Mouse (Mus musculus) liver, embryonic 12.5 days (tissue): Measurements from ENCODE around the gene Kcnq1. TPM values are rescaled to one million over a fixed set of nuclear protein-coding genes. Genes with fewer than 3 reads are reported as not detected.
A peak's percentile ranks its signal among the peaks of the same experiment; 100 is the strongest.

Source experiments
- ATAC-seq: fragments of 200-750 bp; cut with Nextera tagmentation; 2 replicates; pipeline ENCODE4 v1.8.0; 2017; ENCODE audit warnings: moderate number of reproducible peaks, mild to moderate bottlenecking, moderate library complexity
- H3K27ac ChIP-seq: fragments of 300-500 bp; sonication (generic); 2 replicates; pipeline ENCODE4 v1.5.1; 2016; ENCODE audit warnings: mild to moderate bottlenecking
- H3K27me3 ChIP-seq: fragments of 300-500 bp; sonication (generic); replicated peaks from 2 replicates; pipeline ENCODE4 v1.6.1; 2016; ENCODE audit warnings: mild to moderate bottlenecking, moderate library complexity
- H3K36me3 ChIP-seq: fragments of 300-500 bp; sonication (generic); 2 replicates; pipeline ENCODE4 v1.6.1; 2016; ENCODE audit warnings: mild to moderate bottlenecking, moderate library complexity
- H3K4me1 ChIP-seq: fragments of 300-500 bp; sonication (generic); 2 replicates; pipeline ENCODE4 v1.6.1; 2016
- H3K4me2 ChIP-seq: fragments of 300-500 bp; sonication (generic); 2 replicates; pipeline ENCODE4 v1.6.1; 2016; ENCODE audit warnings: mild to moderate bottlenecking, moderate library complexity
- H3K4me3 ChIP-seq: fragments of 300-500 bp; sonication (generic); 2 replicates; pipeline ENCODE4 v1.5.1; 2016; ENCODE audit warnings: mild to moderate bottlenecking, moderate library complexity
- H3K9ac ChIP-seq: fragments of 300-500 bp; sonication (generic); 2 replicates; pipeline ENCODE4 v1.6.1; 2016; ENCODE audit warnings: mild to moderate bottlenecking, moderate library complexity
- H3K9me3 ChIP-seq: fragments of 300-500 bp; sonication (generic); replicated peaks from 2 replicates; pipeline ENCODE4 v1.6.1; 2016; ENCODE audit warnings: mild to moderate bottlenecking, moderate library complexity
- WGBS: fragments of 180-500 bp; shearing (Covaris S2); methylation state at CpG from one replicate; pipeline ENCODE4 v1.1.7; 2016; ENCODE audit not compliant: insufficient replicate concordance; 5-methylcytosine and 5-hydroxymethylcytosine counted together
- polyA plus RNA-seq: library from polyadenylated mRNA; unstranded; fragments of >200 nt; fragmentation: Nextera tagmentation; extraction: Ambion mirVana; gene quantifications from 2 replicates; pipeline ENCODE4 v1.2.1, GENCODE M21; 2016

The Kcnq1 gene
- polyA plus RNA-seq, 1 experiment from 2014 or later = 0.21 TPM

- H3K27ac ChIP-seq = no peak overlapping the region
- H3K9ac ChIP-seq = no peak overlapping the region
- H3K9me3 ChIP-seq = no peaks in the 10 kb centered on the region
- 0 out of 2 replicates have a peak, but pooled peaks cover 3% of the 10 kb centered on the region for H3K27me3 ChIP-seq
- no peak overlapping the region for H3K4me3 ChIP-seq
- no peaks in the 10 kb centered on the region for H3K4me1 ChIP-seq
- 61% methylated on average over 3 of the region's 3 CpGs for WGBS
- no peak overlapping the region for H3K4me2 ChIP-seq
- ATAC-seq = peak; percentile 48; the same call in 1 of the 2 replicates
- no peaks in the 10 kb centered on the region for H3K36me3 ChIP-seq
Measured at GRCm38 (mm10) chr7:143189965-143190722, 84.0 kb downstream of the Kcnq1 start.

DNA sequence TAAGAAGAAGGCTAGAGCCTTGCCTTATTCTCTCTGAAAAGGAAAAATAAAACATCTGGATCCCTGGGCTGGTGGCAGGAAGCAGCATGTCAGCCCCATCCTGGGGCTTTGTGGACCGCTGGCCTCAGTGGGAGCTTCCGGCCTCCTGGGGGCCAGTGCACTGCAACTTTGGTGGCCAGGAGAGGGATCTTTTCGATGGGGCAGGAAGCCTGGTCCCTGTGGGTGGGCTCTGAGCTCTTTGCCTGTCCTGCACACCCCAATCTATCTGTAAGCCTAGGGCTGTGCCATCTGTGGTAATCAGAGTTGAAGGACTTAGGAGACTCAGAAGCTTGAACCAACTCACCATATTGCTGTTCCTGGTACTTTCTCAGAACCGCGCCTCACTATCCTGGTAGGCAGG lies 84.7 kb downstream of the Kcnq1 start:
- Histone ChIP-seq H3K4me2 (no peak overlapping the region), H3K9me3 (no peaks in the 10 kb centered on the region), H3K36me3 (no peaks in the 10 kb centered on the region), H3K4me3 (no peak overlapping the region), H3K27ac (no peak overlapping the region), H3K4me1 (no peaks in the 10 kb centered on the region), H3K9ac (no peak overlapping the region), H3K27me3 (0 out of 2 replicates have a peak, but pooled peaks cover 3% of the 10 kb centered on the region)
- 77% methylated on average over 5 of the region's 5 CpGs for WGBS
- no peak for ATAC-seq

- H3K27me3 ChIP-seq = 0 out of 2 replicates have a peak, but pooled peaks cover 3% of the 10 kb centered on the region
- H3K4me1 ChIP-seq = no peaks in the 10 kb centered on the region
- H3K4me2 ChIP-seq = no peak overlapping the region
- 80% methylated on average over 7 of the region's 7 CpGs for WGBS
- ATAC-seq = no peak
- H3K9me3 ChIP-seq = no peaks in the 10 kb centered on the region
- no peak overlapping the region for H3K9ac ChIP-seq
- H3K27ac ChIP-seq = no peak overlapping the region
- H3K4me3 ChIP-seq = no peak overlapping the region
- H3K36me3 ChIP-seq = no peaks in the 10 kb centered on the region
Measured at GRCm38 (mm10) chr7:143192392-143192791, 86.2 kb downstream of the Kcnq1 start.

- Histone ChIP-seq H3K4me3 (no peak overlapping the region), H3K27me3 (0 out of 2 replicates have a peak, but pooled peaks cover 3% of the 10 kb centered on the region), H3K4me2 (no peak overlapping the region), H3K36me3 (no peaks in the 10 kb centered on the region), H3K27ac (no peak overlapping the region), H3K9ac (no peak overlapping the region), H3K4me1 (no peaks in the 10 kb centered on the region), H3K9me3 (no peaks in the 10 kb centered on the region)
- 76% methylated on average over 7 of the region's 7 CpGs for WGBS
- ATAC-seq = no peak
Measured at GRCm38 (mm10) chr7:143194064-143194463, 87.9 kb downstream of the Kcnq1 start.

GRCm38 (mm10) chr7:143197951-143198440 lies 91.8 kb downstream of the Kcnq1 start:
- H3K27me3 ChIP-seq = no peaks in the 10 kb centered on the region
- no peak overlapping the region for H3K27ac ChIP-seq
- no peak overlapping the region for H3K4me3 ChIP-seq
- 59% methylated on average over 15 of the region's 15 CpGs for WGBS
- no peak overlapping the region for H3K4me2 ChIP-seq
- no peak for ATAC-seq
- no peaks in the 10 kb centered on the region for H3K4me1 ChIP-seq
- H3K36me3 ChIP-seq = no peaks in the 10 kb centered on the region
- H3K9ac ChIP-seq = no peak overlapping the region
- no peaks in the 10 kb centered on the region for H3K9me3 ChIP-seq

- H3K27me3 ChIP-seq = no peaks in the 10 kb centered on the region
- no peaks in the 10 kb centered on the region for H3K4me1 ChIP-seq
- H3K4me3 ChIP-seq = no peak overlapping the region
- no peaks in the 10 kb centered on the region for H3K36me3 ChIP-seq
- H3K4me2 ChIP-seq = no peak overlapping the region
- WGBS = 48% methylated on average over 7 of the region's 7 CpGs
- ATAC-seq = no peak
- H3K9me3 ChIP-seq = no peaks in the 10 kb centered on the region
- H3K27ac ChIP-seq = no peak overlapping the region
- H3K9ac ChIP-seq = no peak overlapping the region
Measured at GRCm38 (mm10) chr7:143198443-143198842, 92.3 kb downstream of the Kcnq1 start.

- Histone ChIP-seq H3K4me1 (no peaks in the 10 kb centered on the region), H3K4me2 (no peak overlapping the region), H3K36me3 (no peaks in the 10 kb centered on the region), H3K27ac (no peak overlapping the region), H3K9ac (no peak overlapping the region), H3K9me3 (no peaks in the 10 kb centered on the region), H3K4me3 (no peak overlapping the region), H3K27me3 (no peaks in the 10 kb centered on the region)
- no peak for ATAC-seq
- WGBS = 58% methylated on average over 2 of the region's 2 CpGs
Measured at GRCm38 (mm10) chr7:143201255-143201654, 95.1 kb downstream of the Kcnq1 start.

GRCm38 (mm10) chr7:143203897-143204296 lies 97.7 kb downstream of the Kcnq1 start:
- Histone ChIP-seq H3K4me1 (no peaks in the 10 kb centered on the region), H3K9me3 (no peaks in the 10 kb centered on the region), H3K36me3 (no peaks in the 10 kb centered on the region), H3K4me2 (no peak overlapping the region), H3K27ac (no peak overlapping the region), H3K27me3 (no peaks in the 10 kb centered on the region), H3K9ac (no peak overlapping the region), H3K4me3 (no peak overlapping the region)
- 81% methylated on average over 6 of the region's 6 CpGs for WGBS
- no peak for ATAC-seq

DNA sequence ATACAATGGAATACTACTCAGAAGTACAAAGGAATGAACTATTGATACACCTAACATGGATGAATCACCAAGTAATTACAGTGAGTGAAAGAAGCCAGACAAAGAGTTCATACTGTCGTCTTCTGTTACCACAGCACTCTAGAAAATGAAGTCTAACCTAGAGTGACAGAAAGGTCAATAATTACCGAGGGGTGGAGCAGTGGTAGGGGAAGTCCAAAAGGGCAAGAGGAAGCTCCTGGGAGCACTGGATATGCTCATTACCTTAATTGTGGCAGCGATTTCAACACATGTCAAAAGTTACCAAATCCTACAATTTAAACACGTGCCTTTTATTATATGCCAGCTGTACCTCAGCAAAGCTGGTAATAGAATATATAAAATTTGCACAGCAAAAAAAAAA lies 100.9 kb downstream of the Kcnq1 start:
- no peak overlapping the region for H3K4me2 ChIP-seq
- H3K9ac ChIP-seq = no peak overlapping the region
- no peaks in the 10 kb centered on the region for H3K36me3 ChIP-seq
- H3K27ac ChIP-seq = no peak overlapping the region
- 26% methylated on average over 4 of the region's 4 CpGs for WGBS
- no peaks in the 10 kb centered on the region for H3K27me3 ChIP-seq
- H3K4me1 ChIP-seq = no peaks in the 10 kb centered on the region
- ATAC-seq = no peak
- H3K9me3 ChIP-seq = no peaks in the 10 kb centered on the region
- no peak overlapping the region for H3K4me3 ChIP-seq

DNA sequence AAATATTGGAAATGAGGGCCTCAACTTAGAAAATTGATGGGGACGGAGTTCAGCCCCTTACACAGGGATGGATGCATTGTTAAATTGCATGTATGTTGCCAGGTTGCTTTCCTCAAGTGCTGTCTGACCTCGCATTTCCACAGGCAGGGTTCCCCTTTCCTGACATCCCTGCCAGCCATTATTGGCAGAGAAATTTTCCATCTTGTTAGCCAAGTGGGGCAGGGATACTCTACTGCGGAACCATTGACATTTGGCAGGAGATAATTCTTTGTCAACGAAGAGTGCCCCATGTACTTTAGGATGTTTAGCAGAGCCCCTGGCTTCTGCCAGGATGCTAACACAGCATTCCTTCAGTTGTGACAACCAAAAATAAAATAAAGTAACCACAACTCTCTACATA lies 104.6 kb downstream of the Kcnq1 start:
- H3K4me3 ChIP-seq = no peak overlapping the region
- H3K9me3 ChIP-seq = peaks cover 6% of the 10 kb centered on the region
- H3K27me3 ChIP-seq = no peaks in the 10 kb centered on the region
- no peaks in the 10 kb centered on the region for H3K4me1 ChIP-seq
- no peak overlapping the region for H3K9ac ChIP-seq
- 56% methylated on average over 4 of the region's 4 CpGs for WGBS
- H3K27ac ChIP-seq = no peak overlapping the region
- H3K4me2 ChIP-seq = no peak overlapping the region
- no peaks in the 10 kb centered on the region for H3K36me3 ChIP-seq
- no peak for ATAC-seq

GRCm38 (mm10) chr7:143251206-143251605 lies 145.0 kb downstream of the Kcnq1 start:
- no peak for ATAC-seq
- Histone ChIP-seq H3K27ac (no peak overlapping the region), H3K4me1 (no peaks in the 10 kb centered on the region), H3K9me3 (peaks cover 36% of the 10 kb centered on the region), H3K36me3 (peaks cover 52% of the 10 kb centered on the region), H3K27me3 (no peaks in the 10 kb centered on the region), H3K4me3 (no peak overlapping the region), H3K9ac (no peak overlapping the region), H3K4me2 (no peak overlapping the region)
- WGBS = 72% methylated on average over 2 of the region's 2 CpGs

DNA sequence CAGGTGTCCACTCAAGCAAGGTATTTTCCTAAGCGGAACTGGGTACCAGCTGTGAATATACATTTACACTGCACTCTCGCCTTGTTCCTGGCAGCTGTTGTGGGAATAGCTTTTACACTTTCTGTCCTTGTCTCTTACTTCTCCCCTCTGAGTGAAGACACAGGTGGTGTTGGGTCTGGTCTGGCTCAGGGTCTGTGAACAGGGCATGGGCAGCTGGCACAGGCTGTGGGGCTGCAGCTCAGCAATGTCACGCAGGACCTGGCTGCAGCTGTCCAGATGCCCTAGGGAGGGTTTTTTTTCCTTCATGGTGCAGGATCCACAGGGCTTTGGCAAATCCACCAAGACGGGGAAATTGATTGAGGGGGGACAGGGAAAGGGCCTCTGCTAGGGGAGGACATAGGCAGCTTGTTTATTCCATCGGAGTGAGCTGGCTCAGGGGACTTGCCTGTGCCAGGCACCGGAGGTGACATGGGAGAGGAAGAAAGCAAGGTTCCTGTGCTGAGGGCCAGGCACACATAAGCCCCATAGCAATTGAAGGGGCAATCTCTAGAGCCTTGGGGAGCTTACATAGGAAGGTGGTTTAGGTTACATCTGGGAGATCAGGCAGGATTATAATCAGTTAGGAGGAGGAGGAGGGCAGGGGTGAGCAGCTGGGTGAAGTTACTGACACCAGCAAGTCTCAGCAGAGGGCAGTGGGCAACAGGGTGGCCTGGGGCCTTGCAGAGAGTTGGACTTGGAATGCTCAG lies 147.1 kb downstream of the Kcnq1 start:
- H3K9me3 ChIP-seq = peaks cover 36% of the 10 kb centered on the region
- no peaks in the 10 kb centered on the region for H3K4me1 ChIP-seq
- no peak overlapping the region for H3K9ac ChIP-seq
- no peak for ATAC-seq
- no peak overlapping the region for H3K4me3 ChIP-seq
- peaks cover 61% of the 10 kb centered on the region for H3K36me3 ChIP-seq
- no peak overlapping the region for H3K27ac ChIP-seq
- 78% methylated on average over 6 of the region's 6 CpGs for WGBS
- no peaks in the 10 kb centered on the region for H3K27me3 ChIP-seq
- no peak overlapping the region for H3K4me2 ChIP-seq
